Mouse (Mus musculus) adrenal gland, adult 10 weeks (tissue): ENCODE results near the gene Coq2. TPM values are rescaled to one million over a fixed set of nuclear protein-coding genes. Genes with fewer than 3 reads are reported as not detected.

Source experiments
- polyA plus RNA-seq: library from polyadenylated mRNA; stranded (reverse); fragments of 350-450 nt; fragmentation: Illumina TruSeq; extraction: RNeasy Lipid Tissue Mini Kit (QIAGEN cat#74804); gene quantifications from one replicate; pipeline ENCODE4 v1.2.3, GENCODE M21; 2014; ENCODE audit warnings: low read depth, low replicate concordance

The Coq2 gene
- polyA plus RNA-seq: 20.6 TPM

GRCm38 (mm10) chr5:100674711-100675376 lies at the start of gene Coq2:
TSS of gene Coq2 (minus strand) at chr5:100675140.

GRCm38 (mm10) chr5:100719235-100720088 lies 44.5 kb upstream of the Coq2 start, which contains the start of gene Hpse:
TSS of gene Hpse (minus strand) at chr5:100719716.

Other genes with a start within 250 kb of the Coq2 start
- 27.3 TPM for gene Lin54, start 174.5 kb downstream of the Coq2 start, polyA plus RNA-seq
- 104 TPM for gene Cops4, start 156.8 kb downstream of the Coq2 start, polyA plus RNA-seq
- gene Plac8, start 102.9 kb downstream of the Coq2 start, polyA plus RNA-seq: 5.7 TPM
- gene Hpse, start 44.6 kb upstream of the Coq2 start, polyA plus RNA-seq: 0.87 TPM
- gene Helq, start 123.5 kb upstream of the Coq2 start, polyA plus RNA-seq: 7.8 TPM
- 223 TPM for gene Mrps18c, start 123.5 kb upstream of the Coq2 start, polyA plus RNA-seq
- gene Abraxas1, start 145.8 kb upstream of the Coq2 start, polyA plus RNA-seq: 47.4 TPM
- gene Gpat3, start 170.6 kb upstream of the Coq2 start, polyA plus RNA-seq: 9.5 TPM